Mouse (Mus musculus) lung, adult 18-20 months (tissue): ENCODE results near the gene D6Ertd527e.

Source experiments
- DNase-seq, 2 experiments: peaks; one replicate each; pipeline ENCODE4 v3.0.0; 2022; ENCODE audit warnings: mixed read lengths in 2 of 2

Gene D6Ertd527e

DNA sequence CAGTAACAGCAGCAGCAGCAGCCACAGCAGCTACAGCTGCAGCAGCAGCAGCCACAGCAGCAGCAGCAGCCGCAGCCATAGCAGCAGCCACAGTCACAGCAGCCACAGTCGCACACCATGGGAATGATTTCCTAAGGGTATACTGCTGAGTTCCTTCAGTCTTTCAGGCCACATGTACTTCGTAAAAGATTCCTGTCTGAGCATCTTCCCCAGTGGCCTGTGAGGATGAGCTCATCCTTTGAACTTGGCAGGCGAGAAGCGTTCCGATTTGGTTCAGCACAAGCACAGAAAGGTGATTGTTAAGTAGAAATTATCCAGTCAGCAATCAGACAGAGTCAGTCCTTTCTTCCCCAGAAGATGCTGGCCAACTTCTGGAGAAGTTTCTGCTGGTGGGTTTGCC, 7.6 kb downstream of the D6Ertd527e start:
- no peak for DNase-seq

DNA sequence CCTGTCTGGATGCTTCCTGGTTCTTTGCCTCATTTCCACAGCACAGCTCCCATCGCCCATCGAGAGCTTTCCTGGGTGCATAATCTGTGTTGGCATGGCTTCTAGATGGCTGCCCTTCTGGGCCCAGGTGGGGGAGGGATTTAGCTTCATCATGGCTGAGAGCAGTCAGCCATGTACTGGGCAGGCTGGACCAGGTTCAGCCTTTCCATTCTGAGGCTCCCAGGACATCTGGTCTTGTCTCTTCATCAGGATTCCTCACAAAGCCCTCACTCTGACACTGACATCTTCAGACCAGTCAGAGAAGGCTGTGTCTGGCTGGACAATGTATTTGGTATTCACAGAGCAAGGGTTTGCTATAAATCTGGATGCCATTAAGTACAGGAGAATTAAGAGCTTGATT, 11.4 kb downstream of the D6Ertd527e start:
- DNase-seq: no peak

DNA sequence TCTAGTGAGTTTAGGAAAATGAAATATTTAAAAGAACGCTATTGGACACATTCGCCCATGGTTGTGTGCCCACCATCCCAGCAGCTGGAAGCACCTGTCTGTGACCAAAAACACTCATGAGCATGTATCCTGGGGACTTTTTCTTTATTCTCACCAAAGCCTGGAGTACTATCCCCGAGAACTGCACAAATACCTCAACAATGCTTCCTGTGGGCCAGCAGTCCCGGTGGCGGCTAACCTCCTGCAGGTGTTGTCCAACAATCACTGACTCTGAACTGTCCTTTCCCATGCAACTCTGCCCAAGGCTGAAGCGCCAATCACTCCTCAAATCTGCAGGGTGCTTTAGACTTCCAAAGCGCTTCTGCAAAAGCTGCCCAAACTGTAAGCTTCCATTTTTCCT, 12.1 kb downstream of the D6Ertd527e start:
- no peak for DNase-seq

DNA sequence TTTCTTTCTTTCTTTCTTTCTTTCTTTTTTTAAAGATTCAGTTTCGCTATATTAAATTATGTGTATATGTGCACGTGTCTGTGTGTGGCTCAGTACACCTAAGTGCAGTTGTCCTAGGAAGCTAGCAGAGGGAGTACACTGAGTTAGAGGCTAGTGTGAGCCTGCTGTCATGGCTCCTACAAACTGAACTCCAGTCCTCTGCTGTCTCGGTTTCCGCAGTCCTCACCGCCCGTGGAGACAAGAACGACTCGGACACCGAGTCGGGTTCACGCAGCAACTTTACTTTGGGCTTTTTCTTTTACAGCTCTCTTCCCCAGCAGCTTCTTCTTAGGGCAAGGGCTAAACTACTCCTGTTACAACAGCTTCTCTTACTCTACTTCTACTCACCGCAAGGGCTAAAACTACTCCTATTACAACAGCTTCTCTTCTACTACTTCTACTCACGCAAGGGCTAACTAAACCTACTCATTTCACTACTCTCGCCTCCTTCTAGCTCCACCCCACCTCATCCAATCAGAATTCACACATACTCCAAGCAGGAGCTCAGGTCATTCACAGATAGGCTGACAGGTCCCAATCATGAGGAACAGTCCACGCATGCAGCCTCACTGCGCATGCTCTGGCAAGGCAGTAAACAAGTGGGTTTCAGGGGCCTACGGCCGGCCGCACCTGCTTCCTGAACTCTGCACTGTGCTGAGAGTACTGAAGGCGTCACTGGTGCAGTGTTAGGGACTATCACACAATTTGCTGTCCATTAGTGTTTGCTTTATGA, 14.7 kb downstream of the D6Ertd527e start:
- peak; percentile 33 to 68 for DNase-seq

DNA sequence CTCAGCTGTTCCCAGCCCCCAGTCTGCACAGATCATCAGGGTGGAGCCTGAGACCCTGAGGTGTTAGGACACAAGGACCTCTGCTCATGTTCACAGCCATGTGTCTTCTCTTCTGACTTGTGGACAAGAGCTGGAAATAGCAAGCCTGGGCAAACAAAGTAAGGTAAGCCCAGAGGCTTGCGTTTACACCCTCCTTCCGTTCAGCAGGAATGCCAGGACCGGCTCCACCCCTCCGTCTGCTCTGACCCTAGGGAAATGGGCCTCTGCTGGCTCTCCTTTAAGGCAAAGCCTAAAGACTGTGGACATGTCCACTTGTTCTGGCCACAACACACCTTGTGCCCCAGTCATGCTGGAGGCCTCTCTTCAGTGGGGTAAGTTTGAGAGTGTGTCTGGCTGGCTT, 15.4 kb downstream of the D6Ertd527e start:
- no peak for DNase-seq

DNA sequence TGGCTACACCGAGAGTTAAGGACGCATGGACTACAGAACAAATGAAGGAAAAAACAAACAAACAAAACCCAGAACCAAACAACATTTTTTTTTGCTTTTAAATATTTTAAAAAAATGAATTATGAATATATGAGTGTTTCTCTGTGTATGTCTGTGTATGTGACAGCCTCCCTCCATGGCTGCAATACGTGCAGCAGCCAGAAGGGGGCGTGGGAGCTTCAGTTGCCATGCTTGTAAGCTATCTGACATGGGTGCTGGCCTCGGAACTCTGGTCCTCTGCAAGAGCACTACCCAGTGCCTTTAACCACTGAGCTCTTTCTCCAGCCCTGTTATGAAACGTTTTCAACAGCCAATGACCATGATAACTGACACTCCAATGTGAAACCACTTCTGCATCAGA, 16.1 kb downstream of the D6Ertd527e start:
- DNase-seq: no peak

DNA sequence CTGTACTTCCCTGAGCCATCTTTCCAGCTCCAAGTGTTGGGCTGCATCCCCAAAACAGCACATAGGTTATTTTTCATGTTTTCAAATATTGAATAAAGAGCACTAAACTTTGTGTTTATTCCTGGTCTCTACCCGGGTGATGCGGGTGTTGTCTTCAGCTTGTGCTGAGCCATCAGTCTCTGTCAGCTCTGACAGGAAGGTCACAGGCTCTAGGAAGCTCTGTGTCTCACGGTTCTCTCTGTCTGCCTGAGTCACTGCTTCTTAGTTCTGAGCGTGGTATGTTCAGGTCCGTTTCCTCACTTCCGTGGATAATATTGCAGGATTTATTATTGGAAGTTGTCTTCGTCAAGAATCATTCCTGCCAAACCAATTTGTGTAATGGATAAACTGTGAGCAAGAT, 17.4 kb downstream of the D6Ertd527e start:
- no peak for DNase-seq

DNA sequence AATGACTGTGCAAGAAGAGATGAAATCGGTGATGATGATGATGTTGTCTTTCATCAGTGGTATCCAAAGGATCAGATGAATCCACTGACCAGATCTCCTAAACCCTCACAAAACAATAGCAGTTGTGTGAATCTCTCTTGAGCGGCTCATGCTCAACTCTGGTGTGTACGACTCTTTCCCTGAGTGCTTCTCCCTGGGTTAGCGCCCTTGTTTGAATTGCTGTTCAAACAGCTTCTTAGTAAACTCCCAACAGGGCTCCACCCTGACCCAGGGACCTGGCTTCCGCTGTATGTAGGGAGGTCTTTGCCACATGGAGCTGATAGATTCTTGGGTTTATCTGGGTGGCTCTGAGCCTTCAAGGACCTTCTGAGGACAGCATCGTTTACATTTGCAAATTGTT, 18.9 kb downstream of the D6Ertd527e start:
- no peak for DNase-seq

DNA sequence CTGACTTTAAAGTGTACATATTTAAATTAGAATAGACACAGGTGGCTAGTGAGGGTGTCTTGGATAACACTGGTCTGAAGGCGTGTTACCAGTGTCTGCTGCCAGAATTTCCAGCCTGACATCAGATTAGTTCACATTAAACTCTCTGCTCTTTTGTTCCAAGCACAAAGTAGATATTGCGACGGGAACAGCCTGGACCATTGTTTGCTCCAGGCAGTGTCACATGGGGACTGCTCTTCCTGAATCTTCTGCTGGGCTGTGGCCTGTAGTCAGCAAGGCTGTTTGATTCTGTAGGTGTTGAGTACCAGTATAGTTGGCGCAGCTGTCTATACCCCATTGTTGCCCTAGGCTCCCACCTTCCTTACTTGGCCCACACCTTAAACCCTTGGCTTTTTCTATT, 19.4 kb downstream of the D6Ertd527e start:
- DNase-seq: no peak

DNA sequence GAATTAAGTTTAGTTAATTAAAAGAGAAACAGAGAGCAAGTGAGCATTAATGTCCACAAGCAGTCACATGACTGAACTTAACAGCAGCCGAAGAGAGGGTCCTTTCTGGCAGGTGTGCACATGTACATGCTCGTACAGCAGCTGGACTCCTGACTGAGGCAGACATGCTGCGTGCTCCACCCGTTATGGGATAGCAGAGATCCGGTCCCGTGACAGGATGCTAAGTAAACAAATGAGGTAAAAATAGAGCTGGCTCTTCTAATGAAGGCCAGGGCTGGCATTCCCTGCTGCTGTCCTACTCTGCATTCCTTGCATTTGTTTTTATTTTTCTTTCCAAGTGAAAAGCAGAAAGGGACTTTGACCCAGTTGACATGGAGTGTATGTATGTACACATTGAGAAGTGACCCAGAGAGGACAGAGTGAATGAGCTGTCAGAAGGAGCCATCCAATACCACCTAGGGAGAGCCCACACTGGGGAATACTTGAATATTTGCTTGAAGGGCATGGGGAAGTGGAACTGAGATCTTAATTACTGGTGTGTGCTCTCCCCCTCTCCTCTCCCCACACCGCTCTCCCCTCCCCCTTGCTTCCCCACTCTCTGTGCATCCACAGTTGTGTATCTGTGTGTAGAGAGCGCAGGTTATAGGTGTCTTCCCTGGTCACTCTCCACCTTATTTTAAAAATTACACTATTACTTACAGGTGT, 22.7 kb downstream of the D6Ertd527e start:
- peak in 1 of 2 experiments; percentile 41 for DNase-seq

DNA sequence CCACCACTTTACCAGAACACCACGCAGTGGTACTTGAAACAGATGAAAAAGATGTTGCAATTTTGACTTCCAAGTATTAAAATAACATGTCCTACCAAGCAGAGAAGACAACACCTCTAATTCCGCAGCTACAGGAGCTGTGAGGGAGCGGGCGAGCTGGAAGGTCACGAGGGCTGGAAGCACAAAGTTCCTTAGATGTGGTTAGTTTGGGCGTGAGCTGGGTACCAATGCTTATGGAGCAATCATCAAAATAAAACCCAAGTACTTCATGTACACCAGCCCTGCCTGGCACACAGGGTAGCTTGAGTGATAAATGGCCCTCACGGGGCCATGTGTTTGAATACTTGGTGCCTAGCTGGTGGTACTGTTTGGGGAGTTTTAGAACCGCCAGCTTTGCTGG, 25.3 kb downstream of the D6Ertd527e start:
- DNase-seq: peak in 1 of 2 experiments; percentile 24

DNA sequence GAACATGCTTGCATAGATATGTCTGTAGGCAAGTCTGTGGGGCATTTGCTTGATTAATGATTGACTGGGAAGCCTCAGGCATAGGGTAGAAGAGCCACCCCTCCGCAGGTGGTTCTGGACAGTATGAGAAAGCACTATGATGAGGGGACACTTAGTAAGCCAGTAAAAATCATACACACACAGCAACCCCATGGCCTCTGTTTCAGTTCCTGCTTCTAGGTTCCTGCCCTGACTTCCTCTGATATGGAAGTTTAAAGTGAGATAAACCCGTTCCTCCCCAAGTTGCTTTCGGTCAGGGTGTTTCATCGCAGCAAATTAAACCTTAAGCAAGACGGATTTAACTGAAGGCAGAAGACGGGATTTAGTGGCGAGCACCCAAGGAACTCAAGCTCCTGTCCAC, 26.1 kb downstream of the D6Ertd527e start:
- DNase-seq: no peak

DNA sequence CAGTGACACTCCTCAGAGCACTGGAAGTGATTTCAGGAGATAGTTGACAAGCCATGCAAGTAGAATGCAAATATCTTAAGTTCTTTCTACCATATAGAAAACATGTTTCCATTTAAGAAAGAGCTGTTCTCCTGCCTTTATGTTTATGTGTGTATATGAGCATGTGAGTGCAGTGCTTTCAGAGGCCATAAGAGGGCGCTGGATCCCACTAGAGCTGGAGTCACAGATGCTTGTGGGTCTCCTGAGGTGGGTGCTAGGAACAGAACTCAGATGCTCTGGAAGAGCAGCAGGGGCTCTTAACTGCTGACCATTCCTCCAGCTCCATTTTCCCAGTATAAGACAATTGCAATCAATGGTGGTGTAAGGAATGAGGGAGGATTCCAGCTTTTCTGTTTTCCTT, 26.5 kb downstream of the D6Ertd527e start:
- DNase-seq: no peak

DNA sequence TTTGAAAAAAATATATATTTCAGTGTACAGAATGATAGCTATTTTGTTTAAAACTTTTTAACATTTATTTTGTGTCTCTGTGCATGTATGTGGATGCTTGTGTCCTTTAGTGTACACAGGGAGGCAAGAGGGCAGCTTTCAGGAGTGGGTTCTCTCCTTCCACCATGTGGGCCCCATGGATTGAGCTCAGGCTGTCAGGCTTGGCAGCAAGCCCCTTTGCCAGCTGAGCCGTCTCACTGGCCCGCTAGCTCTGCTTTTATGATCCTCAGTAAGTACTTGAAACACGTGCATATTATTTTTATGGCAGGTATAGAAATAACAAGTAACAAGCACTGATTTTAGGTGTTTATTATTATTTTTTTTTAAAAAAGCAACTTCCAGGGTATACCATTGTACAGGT, 29.0 kb downstream of the D6Ertd527e start:
- DNase-seq: no peak

DNA sequence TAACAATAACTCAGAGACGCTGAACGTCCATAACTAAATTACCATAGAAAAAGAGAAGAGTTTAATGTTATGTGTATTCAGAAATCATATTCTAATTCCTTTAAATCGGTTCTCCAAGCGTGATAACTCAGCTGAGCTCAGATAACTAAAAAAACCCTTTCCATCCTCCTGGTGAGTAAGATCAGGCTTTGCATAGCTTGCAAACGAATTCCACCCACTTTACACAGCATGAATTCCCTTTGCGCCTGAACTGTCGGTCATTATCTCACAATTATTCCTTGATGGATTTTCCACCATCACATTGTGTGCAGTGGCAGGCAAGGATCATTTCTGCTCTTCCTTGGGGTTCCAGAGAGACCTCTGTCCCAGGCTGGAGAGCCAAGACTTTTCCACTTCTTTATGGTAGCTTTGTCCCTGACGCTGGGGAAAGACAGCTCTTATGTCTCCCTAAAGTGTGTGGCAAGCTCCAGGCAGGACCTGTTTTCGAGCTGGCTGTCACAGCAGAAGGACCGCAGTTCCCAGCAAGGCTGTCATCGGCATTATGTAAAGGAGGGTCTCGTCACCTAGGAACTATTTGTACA, 29.5 kb downstream of the D6Ertd527e start:
- DNase-seq: no peak

DNA sequence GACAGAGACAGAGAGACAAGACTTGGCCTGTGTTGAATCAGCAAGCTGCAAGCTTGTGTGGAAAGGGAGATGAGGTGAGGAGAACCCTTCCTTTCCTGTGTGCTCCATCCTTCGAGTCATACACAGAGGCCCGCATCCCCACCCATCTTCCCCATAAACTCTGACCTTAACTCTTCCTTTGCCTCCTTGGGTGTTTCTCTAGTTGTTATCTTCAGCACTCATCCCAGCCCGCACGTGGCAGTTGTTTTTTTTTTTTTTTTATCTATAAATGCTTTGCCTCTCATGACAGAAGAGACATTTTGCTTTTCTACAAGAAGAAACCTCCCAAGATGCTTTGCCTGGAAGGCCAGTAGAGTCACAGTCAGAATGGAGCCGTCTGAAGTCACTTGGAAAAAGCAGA, 33.9 kb downstream of the D6Ertd527e start:
- DNase-seq: no peak

DNA sequence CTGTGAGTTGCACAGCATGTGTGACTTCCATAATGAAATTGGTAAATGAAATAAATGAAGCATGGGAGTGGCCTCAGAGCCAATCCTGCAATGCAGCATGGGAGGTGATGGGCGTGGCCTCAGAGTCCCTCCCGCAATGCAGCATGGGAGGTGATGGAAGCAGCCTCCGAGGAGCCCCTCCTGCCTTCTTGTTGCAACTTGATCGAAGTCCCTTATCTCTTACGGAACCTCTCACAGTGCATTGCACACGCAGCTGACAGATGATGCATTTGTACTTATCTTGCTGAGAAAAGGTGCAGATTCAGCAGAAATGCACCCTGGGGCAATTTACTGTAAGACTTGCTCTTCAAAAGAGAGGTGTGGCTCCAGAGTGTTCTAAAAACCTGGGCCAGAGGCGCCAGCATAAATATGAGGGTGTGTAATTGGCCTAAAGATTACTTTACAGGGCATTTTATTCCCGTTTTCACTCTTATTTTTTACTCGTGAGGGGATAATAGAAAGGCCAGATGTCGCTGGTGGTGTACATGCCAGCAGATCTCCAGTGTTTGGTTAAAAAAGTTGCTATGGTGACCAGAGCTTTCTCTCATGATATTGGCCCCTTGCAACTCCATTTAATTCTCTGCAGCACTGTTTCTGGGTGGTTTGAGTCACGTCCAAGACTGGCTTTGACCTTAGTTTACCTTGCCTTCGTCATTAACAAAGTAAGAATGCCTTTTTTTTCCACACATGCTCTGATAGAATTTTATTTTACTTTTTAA, 35.4 kb downstream of the D6Ertd527e start:
- DNase-seq: no peak

DNA sequence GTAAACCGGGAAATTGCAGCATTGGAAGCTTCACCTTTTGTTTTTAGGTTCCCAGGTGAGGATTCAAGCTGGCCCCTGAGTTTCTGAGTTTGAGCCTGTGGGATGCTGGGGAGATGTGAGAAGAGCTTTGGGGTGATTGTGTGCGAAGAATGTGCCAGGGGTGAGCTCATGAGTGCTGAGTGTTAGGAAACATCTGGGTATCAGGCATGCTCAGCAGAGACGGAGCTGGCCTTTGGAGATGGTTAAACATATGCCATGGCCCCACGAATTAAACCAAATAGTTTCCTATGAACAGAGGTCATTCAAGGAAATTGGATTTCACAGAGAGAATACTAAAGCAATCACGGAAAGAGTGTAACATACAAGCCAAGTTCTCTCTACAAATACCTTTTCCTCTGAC, 37.7 kb downstream of the D6Ertd527e start:
- peak in 1 of 2 experiments; percentile 33 for DNase-seq

DNA sequence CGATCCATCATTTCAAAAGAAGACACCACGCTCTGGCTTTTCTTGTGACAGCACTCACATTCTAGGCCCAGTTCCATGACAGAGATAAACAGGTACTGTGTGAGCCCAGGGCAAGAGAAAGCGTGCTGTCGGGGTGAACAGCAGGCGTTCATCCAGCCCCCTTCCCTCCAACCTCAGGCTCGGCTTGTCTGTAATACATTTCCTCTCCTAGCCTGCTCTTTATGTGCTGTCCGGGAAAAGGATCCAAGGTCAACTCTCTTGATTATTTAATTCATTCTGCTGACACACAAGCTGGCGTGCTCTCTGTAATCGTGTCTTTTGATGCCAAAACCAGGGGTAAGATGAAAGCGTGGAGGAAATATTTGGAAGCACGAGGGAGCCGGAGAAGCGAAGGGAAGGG, 39.0 kb downstream of the D6Ertd527e start:
- no peak for DNase-seq

DNA sequence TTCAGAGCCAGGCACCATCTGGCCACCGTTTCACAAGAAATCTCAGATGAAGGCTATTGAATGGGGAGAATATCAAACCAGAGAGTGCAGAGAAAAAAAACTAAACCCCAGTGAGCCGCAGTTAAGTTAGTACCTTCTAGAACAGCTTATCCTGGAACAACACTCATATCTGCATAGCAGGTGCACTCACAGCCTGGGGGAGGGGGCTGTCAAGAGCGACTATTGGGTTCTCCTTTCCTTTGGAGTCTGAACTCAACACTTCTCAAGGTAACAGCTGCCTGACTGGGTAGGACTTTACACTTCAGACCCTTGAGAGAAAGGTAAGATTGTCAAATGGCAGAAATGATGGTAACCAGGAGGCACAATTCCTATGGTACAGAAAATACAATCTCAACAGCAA, 43.4 kb downstream of the D6Ertd527e start:
- no peak for DNase-seq

DNA sequence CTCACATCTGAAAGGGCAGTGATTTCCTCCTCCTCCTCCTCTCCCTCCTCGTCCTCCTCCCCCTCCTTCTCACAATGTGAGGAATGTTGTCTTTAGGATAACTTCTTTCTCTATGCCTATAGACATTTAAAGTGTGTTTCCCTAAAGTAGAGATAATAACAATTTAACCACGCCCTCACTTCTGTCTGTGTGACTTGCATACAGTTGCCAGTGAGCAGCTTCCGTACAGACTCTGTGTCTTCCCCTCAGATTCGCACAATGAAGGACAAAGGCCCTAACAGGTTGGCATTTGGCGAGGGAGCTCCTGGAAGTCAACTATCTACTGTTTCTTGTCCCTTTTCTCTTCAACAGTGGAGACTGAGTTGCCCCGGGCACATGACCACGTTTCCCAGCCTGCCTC, 45.9 kb downstream of the D6Ertd527e start:
- DNase-seq: no peak

DNA sequence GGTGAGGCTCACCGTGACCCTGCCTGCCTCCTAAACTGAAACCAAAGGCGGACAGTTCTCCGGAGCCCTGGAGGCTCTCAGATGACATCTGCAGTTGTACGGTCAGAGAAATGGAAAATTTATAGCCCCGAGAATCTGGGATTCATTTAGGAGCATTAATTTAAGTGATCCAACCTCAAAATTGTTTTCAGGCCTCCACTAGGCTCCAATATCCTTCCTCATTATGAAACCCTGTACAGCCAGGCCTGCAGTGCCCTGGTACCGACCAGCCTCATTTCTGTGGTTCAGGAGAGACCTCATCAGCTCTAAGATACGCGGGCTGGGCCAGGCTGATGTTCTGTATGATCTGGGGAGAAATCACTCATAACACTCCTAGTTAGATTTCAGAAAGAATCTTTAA, 46.9 kb downstream of the D6Ertd527e start:
- DNase-seq: no peak

DNA sequence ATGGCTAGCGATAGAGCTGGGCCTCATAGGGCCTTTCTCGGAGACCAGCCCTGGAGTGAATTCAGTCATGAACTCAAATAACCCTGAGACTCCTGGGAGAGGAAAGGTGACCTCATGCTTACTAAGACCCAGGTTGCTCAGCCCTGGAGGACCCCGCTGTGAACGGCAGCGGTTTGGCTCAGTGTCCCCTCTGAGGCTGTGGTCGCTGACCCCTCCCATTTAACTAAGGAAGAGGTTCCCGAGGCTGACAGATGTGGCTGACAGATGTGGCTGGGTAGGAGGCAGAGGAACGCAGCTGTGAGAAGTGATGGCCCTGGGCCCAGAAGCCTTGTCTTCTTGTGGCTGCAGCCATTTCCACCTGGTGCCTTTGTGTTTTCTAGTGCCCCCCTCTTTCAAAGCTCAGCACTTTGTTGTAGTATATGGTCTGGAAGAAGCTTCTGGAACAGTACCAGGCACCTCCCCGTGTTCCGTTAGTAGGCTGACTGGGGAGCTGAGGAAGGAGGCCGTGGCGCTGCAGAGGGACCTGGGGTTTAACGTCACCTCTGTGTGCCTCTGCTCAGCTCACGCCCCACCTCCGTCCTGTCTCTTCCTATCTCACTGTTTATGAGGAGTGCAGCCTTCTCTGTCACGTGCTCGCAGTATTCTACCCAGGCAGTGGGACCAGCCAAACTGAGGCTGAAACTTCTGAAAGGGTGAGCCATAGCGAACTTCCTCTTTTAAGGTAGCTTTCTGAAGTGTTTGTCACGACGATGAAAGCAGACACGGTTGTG, 48.1 kb downstream of the D6Ertd527e start:
- peak; percentile 33 to 49 for DNase-seq
